Mouse (Mus musculus): ENCODE data around the gene Gpr157. TPM values are rescaled to one million over a fixed set of nuclear protein-coding genes. Genes with fewer than 3 reads are reported as not detected.

Gpr157 gene
- polyA plus RNA-seq, 1 experiment from 2014 or later, result 0.23 TPM

DNA sequence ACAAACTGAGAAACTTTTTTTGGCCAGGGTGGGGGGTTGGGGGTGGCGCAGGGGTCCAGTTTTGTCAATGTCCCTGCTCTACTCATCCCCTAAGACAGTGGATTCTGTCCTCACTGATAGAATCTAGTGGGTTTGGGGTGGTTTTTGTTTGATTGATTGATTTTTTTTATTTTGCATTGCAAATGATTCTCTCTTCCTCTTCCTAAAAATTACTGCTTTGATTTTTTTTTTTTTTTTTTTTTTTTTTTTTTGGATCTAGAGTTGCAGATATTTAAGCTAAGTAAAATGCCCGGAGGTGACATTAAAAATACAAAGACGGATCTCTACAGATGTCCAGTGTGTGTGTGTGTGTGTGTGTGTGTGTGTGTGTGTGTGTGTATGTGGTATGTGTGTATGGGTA, 34.8 kb upstream of the Gpr157 start:
- H3K9ac ChIP-seq (replicated peaks), result no peak overlapping the region
- H3K4me3 ChIP-seq, result no peak overlapping the region
- WGBS, result 98% methylated on average over 3 of the region's 3 CpGs
- no peak for ATAC-seq (replicated peaks)
- no peak overlapping the region for H3K4me2 ChIP-seq (replicated peaks)
- H3K36me3 ChIP-seq, result no peaks in the 10 kb centered on the region
- H3K27me3 ChIP-seq, result peaks cover 36% of the 10 kb centered on the region
- no peak overlapping the region for H3K27ac ChIP-seq (replicated peaks)
- peaks cover 19% of the 10 kb centered on the region for H3K4me1 ChIP-seq
- H3K9me3 ChIP-seq, result no peaks in the 10 kb centered on the region

DNA sequence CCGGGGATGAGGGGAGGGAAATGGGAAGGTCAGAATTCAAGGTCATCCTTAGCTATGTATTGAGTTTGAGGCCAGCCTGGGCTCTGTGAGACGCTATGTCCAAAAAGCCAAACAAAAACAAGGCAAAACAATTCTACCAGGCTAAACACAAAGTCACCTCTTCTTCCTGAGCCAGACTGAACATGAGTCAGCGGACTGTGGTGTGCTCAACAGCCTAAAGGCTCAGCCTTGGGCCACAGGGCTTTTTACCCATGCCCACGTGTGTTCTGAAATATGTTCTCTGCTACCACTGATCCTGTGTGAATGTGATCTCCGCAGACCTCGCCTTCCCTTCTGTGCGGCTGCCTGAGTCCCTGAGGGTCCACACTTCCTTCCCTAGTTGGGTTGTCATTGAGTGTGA, 31.0 kb upstream of the Gpr157 start:
- H3K36me3 ChIP-seq, result no peaks in the 10 kb centered on the region
- H3K9ac ChIP-seq (replicated peaks), result no peak overlapping the region
- 87% methylated on average over 7 of the region's 7 CpGs for WGBS
- no peak for ATAC-seq (replicated peaks)
- no peak overlapping the region for H3K27ac ChIP-seq (replicated peaks)
- no peaks in the 10 kb centered on the region for H3K4me1 ChIP-seq
- no peaks in the 10 kb centered on the region for H3K9me3 ChIP-seq
- no peak overlapping the region for H3K4me2 ChIP-seq (replicated peaks)
- 0 out of 2 replicates have a peak, but pooled peaks cover 3% of the 10 kb centered on the region for H3K27me3 ChIP-seq
- no peak overlapping the region for H3K4me3 ChIP-seq

DNA sequence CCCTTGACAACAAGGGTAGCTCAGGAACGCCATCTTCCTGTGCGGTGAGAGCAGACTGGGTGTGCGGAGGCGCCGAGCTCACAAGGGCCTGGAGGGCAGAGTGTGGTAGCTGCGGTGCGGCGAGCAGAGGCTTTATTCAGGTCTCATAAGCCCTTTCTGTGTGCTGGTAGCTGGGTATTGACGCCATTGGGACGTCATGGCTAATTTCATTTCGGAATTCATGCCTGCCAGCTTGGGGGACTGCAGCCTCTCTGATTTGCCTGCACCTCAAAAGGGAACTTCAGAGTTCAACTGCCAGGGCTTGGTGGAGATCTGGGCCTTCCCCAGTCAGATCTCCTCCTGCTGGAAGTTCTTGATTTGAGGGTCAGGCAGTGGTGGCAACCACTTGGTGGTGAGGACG, 29.4 kb upstream of the Gpr157 start:
- H3K4me3 ChIP-seq, result no peak overlapping the region
- WGBS, result 94% methylated on average over 12 of the region's 12 CpGs

DNA sequence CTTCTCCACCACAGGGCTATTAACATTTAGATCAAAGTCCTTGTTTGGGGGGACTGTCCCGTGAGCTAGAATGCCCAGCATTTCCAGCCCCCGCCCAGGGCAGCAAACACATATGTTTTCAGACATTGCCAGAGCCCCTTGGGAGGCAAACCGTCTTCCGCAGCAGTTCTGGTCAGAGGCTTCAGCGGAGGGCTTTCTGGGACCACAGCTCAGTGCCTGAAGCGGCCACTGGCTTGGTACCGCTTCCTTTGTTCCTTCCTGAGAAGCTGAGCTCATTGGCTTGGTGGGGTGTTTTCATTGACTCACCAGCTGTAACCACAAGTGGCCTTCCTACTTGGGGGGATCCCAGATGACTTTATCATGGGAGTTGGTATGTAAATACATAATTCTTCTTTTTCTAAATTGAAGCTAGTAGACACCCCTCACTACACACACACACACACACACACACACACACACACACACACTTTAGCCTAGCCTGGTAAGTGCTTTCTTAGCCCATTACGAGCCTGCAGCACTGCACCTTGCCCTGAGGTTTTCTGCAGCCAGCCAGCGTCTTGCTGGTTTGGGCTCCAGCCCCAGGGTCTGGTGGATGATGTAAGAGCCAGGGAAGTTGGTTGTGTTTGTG, 27.2 kb upstream of the Gpr157 start:
- Histone ChIP-seq H3K4me1 (no peaks in the 10 kb centered on the region), H3K36me3 (no peaks in the 10 kb centered on the region), H3K4me3 (no peak overlapping the region), H3K27me3 (no peaks in the 10 kb centered on the region), H3K4me2 (replicated peaks) (no peak overlapping the region), H3K9ac (replicated peaks) (no peak overlapping the region), H3K27ac (replicated peaks) (no peak overlapping the region), H3K9me3 (no peaks in the 10 kb centered on the region)
- 61% methylated on average over 9 of the region's 9 CpGs for WGBS
- no peak for ATAC-seq (replicated peaks)

More for the DNA sequence above, 29.4 kb upstream of the Gpr157 start:
- Histone ChIP-seq H3K9ac (replicated peaks) (no peak overlapping the region), H3K36me3 (no peaks in the 10 kb centered on the region), H3K4me1 (no peaks in the 10 kb centered on the region), H3K27ac (replicated peaks) (no peak overlapping the region), H3K9me3 (no peaks in the 10 kb centered on the region), H3K4me2 (replicated peaks) (no peak overlapping the region), H3K27me3 (no peaks in the 10 kb centered on the region)
- ATAC-seq (replicated peaks), result no peak

DNA sequence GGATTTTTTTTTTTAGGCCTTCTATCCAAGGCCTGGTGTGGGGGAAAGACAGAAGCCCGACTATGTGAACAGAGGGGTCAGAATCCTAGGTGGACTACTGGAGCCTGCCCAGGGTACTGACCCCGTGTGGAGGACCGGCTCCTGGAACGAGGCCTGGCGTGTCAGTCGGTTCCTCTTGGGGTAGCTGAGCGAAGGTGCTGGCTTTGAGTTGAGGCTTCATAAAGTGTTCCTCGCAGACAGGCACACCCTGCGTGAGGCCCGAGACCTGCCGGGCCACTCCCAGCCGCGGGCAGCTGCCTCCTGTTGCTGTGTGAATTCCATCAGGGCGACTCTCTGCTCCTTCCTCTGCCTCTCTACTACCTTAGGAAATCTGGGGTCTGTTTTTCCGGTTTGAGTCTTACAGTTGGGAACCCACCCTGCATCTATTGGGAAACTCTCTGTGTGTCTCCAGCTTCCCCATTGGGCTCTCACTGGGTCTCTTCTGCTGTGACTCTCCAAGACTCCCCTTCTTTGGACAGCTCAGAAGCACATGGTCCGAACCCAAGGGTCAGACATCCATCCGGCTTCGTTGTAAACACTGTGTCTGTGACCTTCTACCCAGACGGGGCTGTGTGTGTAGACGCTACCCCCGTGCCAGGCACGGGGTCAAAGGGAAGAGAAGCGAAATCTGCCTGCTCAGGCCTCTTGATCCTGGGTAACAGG, 26.5 kb upstream of the Gpr157 start:
- H3K4me3 ChIP-seq, result no peak overlapping the region
- H3K36me3 ChIP-seq, result no peaks in the 10 kb centered on the region
- ATAC-seq (replicated peaks), result no peak
- H3K27me3 ChIP-seq, result no peaks in the 10 kb centered on the region
- 81% methylated on average over 23 of the region's 23 CpGs for WGBS
- H3K9me3 ChIP-seq, result no peaks in the 10 kb centered on the region
- H3K9ac ChIP-seq (replicated peaks), result no peak overlapping the region
- H3K4me1 ChIP-seq, result no peaks in the 10 kb centered on the region
- H3K4me2 ChIP-seq (replicated peaks), result no peak overlapping the region
- H3K27ac ChIP-seq (replicated peaks), result no peak overlapping the region

DNA sequence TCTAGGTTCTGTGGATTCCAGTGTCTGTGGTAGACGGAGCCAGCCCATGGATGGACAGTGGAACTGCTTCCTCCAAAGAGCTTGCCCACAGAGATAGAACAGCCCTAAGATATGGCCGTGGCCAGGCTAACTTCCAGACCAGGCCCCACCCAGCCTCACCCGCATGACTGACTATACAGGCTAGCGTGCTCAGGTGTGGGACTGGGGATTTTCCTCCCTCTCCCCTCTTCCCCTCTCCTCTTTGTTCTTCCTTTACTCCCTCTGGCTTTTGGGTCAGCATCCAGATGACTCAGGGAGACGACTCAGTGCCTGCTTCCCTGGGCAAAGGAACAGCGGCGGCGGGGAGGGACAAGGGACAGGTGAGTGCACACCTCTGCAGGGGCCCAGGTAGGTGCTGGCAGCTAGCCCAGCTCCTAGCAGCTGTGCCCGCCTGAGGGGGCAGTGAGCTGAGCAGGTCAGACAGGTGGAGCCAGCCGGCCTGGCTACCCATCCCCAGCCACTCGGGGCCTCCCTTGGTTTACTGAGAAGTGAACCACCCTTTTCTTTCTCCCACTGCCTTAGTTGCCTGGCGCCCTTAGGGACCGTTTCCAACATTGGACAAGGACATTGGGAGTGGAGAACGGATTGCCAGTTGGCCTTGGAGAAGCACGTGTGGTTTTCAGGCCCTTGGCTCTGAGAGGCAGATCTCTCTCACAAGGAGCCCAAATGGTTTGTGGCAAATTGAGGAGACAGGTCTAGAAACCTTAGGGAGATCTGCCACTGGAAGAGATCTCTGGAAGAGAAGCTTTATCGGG, 25.5 kb upstream of the Gpr157 start:
- no peaks in the 10 kb centered on the region for H3K4me1 ChIP-seq
- ATAC-seq (replicated peaks), result no peak
- H3K9me3 ChIP-seq, result no peaks in the 10 kb centered on the region
- no peak overlapping the region for H3K4me3 ChIP-seq
- no peaks in the 10 kb centered on the region for H3K27me3 ChIP-seq
- H3K9ac ChIP-seq (replicated peaks), result no peak overlapping the region
- H3K4me2 ChIP-seq (replicated peaks), result no peak overlapping the region
- WGBS, result 80% methylated on average over 16 of the region's 16 CpGs
- H3K36me3 ChIP-seq, result no peaks in the 10 kb centered on the region
- H3K27ac ChIP-seq (replicated peaks), result no peak overlapping the region

DNA sequence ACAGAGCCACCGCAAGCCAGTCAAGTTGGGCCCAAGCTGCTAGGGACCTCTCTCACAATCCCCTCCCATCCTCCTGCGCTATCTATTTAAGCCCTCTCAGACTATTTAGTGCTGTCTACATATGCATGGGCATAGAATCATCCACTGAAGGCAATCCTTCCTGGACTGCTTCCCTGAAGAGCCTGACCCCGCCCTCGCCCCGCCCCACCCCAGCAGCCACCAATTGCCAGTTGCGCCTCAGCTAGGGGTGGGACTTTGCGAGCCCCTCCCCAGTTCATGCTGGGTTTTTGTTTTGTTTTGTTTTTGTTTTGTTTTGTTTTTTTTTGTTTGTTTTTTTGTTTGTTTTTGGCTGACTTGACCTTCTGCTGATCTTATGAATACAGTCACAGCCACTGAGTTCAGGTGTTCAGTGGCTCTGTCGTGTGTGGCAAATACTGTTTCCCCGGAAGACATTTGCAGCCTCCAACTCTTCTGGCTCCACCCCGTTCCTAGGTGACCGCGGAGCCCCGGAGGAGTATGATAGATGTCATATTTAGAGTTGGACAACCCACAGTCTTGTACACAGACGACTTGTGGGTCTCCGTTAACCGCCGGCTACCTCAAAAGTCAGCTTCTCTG, 20.4 kb upstream of the Gpr157 start:
- 83% methylated on average over 17 of the region's 17 CpGs for WGBS
- H3K4me3 ChIP-seq, result no peak overlapping the region
- no peaks in the 10 kb centered on the region for H3K9me3 ChIP-seq
- H3K36me3 ChIP-seq, result no peaks in the 10 kb centered on the region
- H3K4me1 ChIP-seq, result no peaks in the 10 kb centered on the region
- H3K27ac ChIP-seq (replicated peaks), result no peak overlapping the region
- no peak for ATAC-seq (replicated peaks)
- H3K4me2 ChIP-seq (replicated peaks), result no peak overlapping the region
- no peaks in the 10 kb centered on the region for H3K27me3 ChIP-seq
- no peak overlapping the region for H3K9ac ChIP-seq (replicated peaks)

DNA sequence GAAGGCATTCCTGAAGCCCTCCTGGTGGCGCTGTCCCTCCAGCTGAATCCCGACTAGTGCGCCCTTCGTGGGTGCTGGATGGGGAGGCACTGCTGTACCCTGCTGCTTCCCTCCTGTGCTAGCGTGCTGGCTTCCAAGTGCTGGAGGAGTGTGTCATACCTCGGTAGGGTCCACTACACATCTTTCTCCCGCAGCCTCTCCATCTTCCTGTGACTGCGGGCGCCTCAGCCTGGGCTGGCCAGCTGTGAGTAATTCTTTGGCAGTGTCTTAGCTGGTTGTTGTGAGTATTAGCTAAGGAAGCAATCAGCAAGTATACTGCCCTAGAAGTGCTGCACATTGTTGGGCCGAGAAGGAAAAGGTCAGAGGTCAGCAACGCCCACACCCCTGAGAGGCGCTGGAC, 18.9 kb upstream of the Gpr157 start:
- Histone ChIP-seq H3K9me3 (no peaks in the 10 kb centered on the region), H3K9ac (replicated peaks) (no peak overlapping the region), H3K36me3 (no peaks in the 10 kb centered on the region), H3K4me1 (no peaks in the 10 kb centered on the region), H3K4me2 (replicated peaks) (no peak overlapping the region), H3K27ac (replicated peaks) (no peak overlapping the region), H3K27me3 (no peaks in the 10 kb centered on the region), H3K4me3 (no peak overlapping the region)
- ATAC-seq (replicated peaks), result no peak
- WGBS, result 59% methylated on average over 12 of the region's 12 CpGs

DNA sequence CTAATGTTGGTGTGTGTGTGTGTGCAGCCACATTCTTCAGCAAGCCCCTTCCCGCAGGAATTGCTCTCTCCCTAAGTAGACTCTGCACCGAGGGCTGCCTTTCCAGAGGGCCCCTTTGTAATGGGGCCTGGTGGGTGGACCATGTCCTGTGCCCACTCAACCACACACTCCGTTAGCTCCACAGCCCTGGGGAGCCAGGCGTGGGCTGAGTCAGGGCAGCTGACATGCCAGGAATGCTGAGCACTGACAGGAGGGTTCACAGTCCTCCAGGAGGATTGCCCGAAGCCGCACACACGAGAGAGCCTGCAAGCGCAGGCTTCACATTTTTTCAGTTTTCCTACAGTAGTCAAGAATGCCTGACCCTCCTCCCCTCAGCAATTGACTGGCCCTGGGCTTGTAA, 17.0 kb upstream of the Gpr157 start:
- no peak overlapping the region for H3K27ac ChIP-seq (replicated peaks)
- no peak overlapping the region for H3K4me2 ChIP-seq (replicated peaks)
- no peak overlapping the region for H3K9ac ChIP-seq (replicated peaks)
- no peaks in the 10 kb centered on the region for H3K36me3 ChIP-seq
- H3K4me1 ChIP-seq, result no peaks in the 10 kb centered on the region
- H3K9me3 ChIP-seq, result no peaks in the 10 kb centered on the region
- H3K27me3 ChIP-seq, result no peaks in the 10 kb centered on the region
- 65% methylated on average over 8 of the region's 8 CpGs for WGBS
- ATAC-seq (replicated peaks), result no peak
- no peak overlapping the region for H3K4me3 ChIP-seq

DNA sequence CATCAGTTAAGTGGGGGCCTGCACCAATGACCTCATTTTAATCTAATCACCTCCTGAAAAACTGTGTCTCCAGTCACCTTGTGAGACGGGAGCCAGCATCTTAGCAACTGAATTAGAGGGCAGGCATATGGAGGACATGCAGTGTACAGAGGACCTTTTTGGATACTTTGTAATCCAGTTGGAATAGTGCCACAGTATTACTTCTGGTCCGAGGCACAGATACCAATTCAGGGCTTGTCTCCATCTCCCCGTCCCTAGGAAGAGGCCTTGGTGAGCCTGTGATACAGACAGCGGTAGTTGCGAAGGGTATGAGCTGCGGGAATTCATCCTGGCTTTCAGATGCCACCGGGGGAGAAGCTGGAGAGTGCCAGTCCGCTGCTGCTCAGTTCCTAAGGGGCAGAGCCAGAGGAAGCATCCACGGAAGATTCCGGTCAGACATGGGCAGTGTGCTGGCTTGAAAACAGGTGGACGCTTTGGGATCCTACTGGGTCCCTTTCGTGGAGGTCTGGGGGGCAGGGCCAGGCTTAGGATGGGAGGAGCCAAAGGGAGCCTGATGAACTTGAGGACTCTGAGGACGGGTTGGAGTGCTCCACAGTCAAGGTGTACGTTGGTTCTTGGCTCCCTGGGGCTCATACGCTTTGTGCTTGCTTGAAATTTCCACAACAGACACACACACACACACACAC, 14.6 kb upstream of the Gpr157 start:
- H3K27ac ChIP-seq (replicated peaks), result no peak overlapping the region
- no peak for ATAC-seq (replicated peaks)
- no peak overlapping the region for H3K9ac ChIP-seq (replicated peaks)
- no peaks in the 10 kb centered on the region for H3K27me3 ChIP-seq
- no peaks in the 10 kb centered on the region for H3K36me3 ChIP-seq
- H3K4me2 ChIP-seq (replicated peaks), result no peak overlapping the region
- H3K9me3 ChIP-seq, result no peaks in the 10 kb centered on the region
- H3K4me3 ChIP-seq, result no peak overlapping the region
- H3K4me1 ChIP-seq, result no peaks in the 10 kb centered on the region
- 50% methylated on average over 15 of the region's 15 CpGs for WGBS

DNA sequence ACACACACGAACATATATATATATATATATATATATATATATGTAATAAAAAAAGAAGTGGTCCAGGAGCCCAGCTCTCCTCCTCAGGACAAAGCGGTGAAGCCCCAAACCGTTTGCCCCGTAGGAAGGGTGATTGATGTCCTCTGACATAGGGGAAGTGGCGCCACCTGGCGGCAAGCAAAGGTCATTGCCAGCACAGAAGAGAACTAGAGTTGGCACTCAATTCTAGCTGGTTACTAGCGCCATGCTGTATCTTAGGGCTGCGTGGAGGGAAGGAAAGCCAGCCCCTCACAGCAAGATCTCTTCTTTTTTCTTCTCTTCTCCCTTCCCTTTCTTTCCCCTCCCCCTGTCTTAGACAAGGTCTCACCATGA, 14.1 kb upstream of the Gpr157 start:
- 15% methylated on average over 8 of the region's 8 CpGs for WGBS
- no peak for ATAC-seq (replicated peaks)
- no peak overlapping the region for H3K4me2 ChIP-seq (replicated peaks)
- no peak overlapping the region for H3K27ac ChIP-seq (replicated peaks)
- H3K4me1 ChIP-seq, result no peaks in the 10 kb centered on the region
- no peak overlapping the region for H3K9ac ChIP-seq (replicated peaks)
- H3K36me3 ChIP-seq, result no peaks in the 10 kb centered on the region
- H3K9me3 ChIP-seq, result no peaks in the 10 kb centered on the region
- no peaks in the 10 kb centered on the region for H3K27me3 ChIP-seq
- H3K4me3 ChIP-seq, result no peak overlapping the region

DNA sequence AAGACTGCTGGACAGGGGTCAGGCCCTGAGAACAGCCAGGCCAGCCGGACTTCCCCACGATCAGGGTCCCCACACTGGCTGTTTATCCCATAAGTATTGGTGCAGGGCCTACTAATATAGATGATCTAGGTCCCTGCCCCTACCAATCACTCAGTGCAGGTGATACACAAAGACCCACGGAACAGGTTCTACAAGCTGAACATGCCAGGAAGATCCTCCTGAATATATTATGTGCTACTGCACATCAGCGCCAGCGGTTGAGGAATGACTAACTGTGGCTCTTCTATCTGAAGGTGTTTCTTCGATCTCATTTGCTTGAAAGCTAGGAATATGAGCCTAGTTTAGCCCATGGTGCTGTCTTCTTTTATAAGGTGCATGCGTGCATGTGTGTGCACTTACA, 11.8 kb upstream of the Gpr157 start:
- no peak overlapping the region for H3K27ac ChIP-seq (replicated peaks)
- no peaks in the 10 kb centered on the region for H3K27me3 ChIP-seq
- H3K4me3 ChIP-seq, result no peak overlapping the region
- H3K9ac ChIP-seq (replicated peaks), result no peak overlapping the region
- H3K36me3 ChIP-seq, result no peaks in the 10 kb centered on the region
- H3K9me3 ChIP-seq, result no peaks in the 10 kb centered on the region
- no peaks in the 10 kb centered on the region for H3K4me1 ChIP-seq
- 92% methylated on average over 7 of the region's 7 CpGs for WGBS
- H3K4me2 ChIP-seq (replicated peaks), result no peak overlapping the region
- ATAC-seq (replicated peaks), result no peak

Data from forebrain, embryonic 15.5 days (tissue).